Mouse (Mus musculus) hindbrain, embryonic 15.5 days (tissue): ENCODE measurements at regions not wholly inside any gene's neighbourhood (a gene's known extent, or its start where the extent isn't known, plus 50 kb on each side); places are given as distances from the start of the nearest gene placed in this dataset.

Experiments used
- ATAC-seq: fragments of 200-750 bp; cut with Nextera tagmentation; 2 replicates; pipeline ENCODE4 v1.8.0; 2017; ENCODE audit warnings: low read depth, moderate number of reproducible peaks, moderate TSS enrichment; ENCODE audit not compliant: low FRiP score
- H3K27ac ChIP-seq: fragments of 300-500 bp; sonication (generic); replicated peaks from 2 replicates; pipeline ENCODE4 v1.5.1; 2015; ENCODE audit warnings: mild to moderate bottlenecking, inconsistent platforms
- H3K27me3 ChIP-seq: fragments of 300-500 bp; sonication (generic); 2 replicates; pipeline ENCODE4 v1.6.1; 2015; ENCODE audit warnings: control low read depth, inconsistent platforms
- H3K36me3 ChIP-seq: fragments of 300-500 bp; sonication (generic); 2 replicates; pipeline ENCODE4 v1.6.1; 2015; ENCODE audit warnings: control low read depth, inconsistent platforms
- H3K4me1 ChIP-seq: fragments of 300-500 bp; sonication (generic); replicated peaks from 2 replicates; pipeline ENCODE4 v1.6.1; 2015; ENCODE audit warnings: control low read depth, inconsistent platforms
- H3K4me2 ChIP-seq: fragments of 300-500 bp; sonication (generic); 2 replicates; pipeline ENCODE4 v1.6.1; 2015; ENCODE audit warnings: moderate library complexity, mild to moderate bottlenecking, inconsistent platforms
- H3K4me3 ChIP-seq: fragments of 300-500 bp; sonication (generic); 2 replicates; pipeline ENCODE4 v1.5.1; 2015; ENCODE audit warnings: mild to moderate bottlenecking, inconsistent platforms
- H3K9ac ChIP-seq: fragments of 300-500 bp; sonication (generic); 2 replicates; pipeline ENCODE4 v1.6.1; 2015; ENCODE audit warnings: inconsistent platforms
- H3K9me3 ChIP-seq: fragments of 300-500 bp; sonication (generic); 2 replicates; pipeline ENCODE4 v1.6.1; 2016; ENCODE audit warnings: control low read depth, inconsistent platforms
- WGBS: fragments of 180-500 bp; shearing (Covaris S2); methylation state at CpG from one replicate; pipeline ENCODE4 v1.1.7; 2015; 5-methylcytosine and 5-hydroxymethylcytosine counted together

- WGBS, result 59% methylated on average over 1 of the region's 1 CpGs
- H3K27ac ChIP-seq, result no peak overlapping the region
- H3K27me3 ChIP-seq, result no peaks in the 10 kb centered on the region
- H3K36me3 ChIP-seq, result no peaks in the 10 kb centered on the region
- no peaks in the 10 kb centered on the region for H3K9me3 ChIP-seq
- H3K4me1 ChIP-seq, result no peaks in the 10 kb centered on the region
- H3K4me3 ChIP-seq, result no peak overlapping the region
- no peak overlapping the region for H3K4me2 ChIP-seq
- ATAC-seq, result no peak
- no peak overlapping the region for H3K9ac ChIP-seq
Observed at GRCm38 (mm10) chr3:17452984-17453383, 495.2 kb upstream of the Cypt12 start.

- Histone ChIP-seq H3K4me3 (no peak overlapping the region), H3K27me3 (no peaks in the 10 kb centered on the region), H3K4me2 (no peak overlapping the region), H3K9ac (no peak overlapping the region), H3K27ac (no peak overlapping the region), H3K9me3 (no peaks in the 10 kb centered on the region), H3K36me3 (no peaks in the 10 kb centered on the region), H3K4me1 (no peaks in the 10 kb centered on the region)
- 84% methylated on average over 5 of the region's 5 CpGs for WGBS
- ATAC-seq, result no peak
Observed at GRCm38 (mm10) chr3:17460545-17460944, 487.7 kb upstream of the Cypt12 start.

GRCm38 (mm10) chr3:17461365-17461764, 486.8 kb upstream of the Cypt12 start:
- WGBS, result 93% methylated on average over 4 of the region's 4 CpGs
- no peak overlapping the region for H3K27ac ChIP-seq
- H3K4me1 ChIP-seq, result no peaks in the 10 kb centered on the region
- no peak for ATAC-seq
- H3K9me3 ChIP-seq, result no peaks in the 10 kb centered on the region
- H3K9ac ChIP-seq, result no peak overlapping the region
- H3K4me3 ChIP-seq, result no peak overlapping the region
- H3K36me3 ChIP-seq, result no peaks in the 10 kb centered on the region
- H3K4me2 ChIP-seq, result no peak overlapping the region
- no peaks in the 10 kb centered on the region for H3K27me3 ChIP-seq

GRCm38 (mm10) chr3:17473812-17474211, 474.4 kb upstream of the Cypt12 start:
- no peak for ATAC-seq
- Histone ChIP-seq H3K27ac (no peak overlapping the region), H3K36me3 (no peaks in the 10 kb centered on the region), H3K27me3 (no peaks in the 10 kb centered on the region), H3K9ac (no peak overlapping the region), H3K4me3 (no peak overlapping the region), H3K4me2 (no peak overlapping the region), H3K4me1 (no peaks in the 10 kb centered on the region), H3K9me3 (no peaks in the 10 kb centered on the region)
- 86% methylated on average over 2 of the region's 2 CpGs for WGBS

GRCm38 (mm10) chr3:17489240-17490142, 458.7 kb upstream of the Cypt12 start:
- Histone ChIP-seq H3K9me3 (no peaks in the 10 kb centered on the region), H3K4me3 (no peak overlapping the region), H3K27ac (peak overlapping the region; percentile 55), H3K36me3 (no peaks in the 10 kb centered on the region), H3K27me3 (no peaks in the 10 kb centered on the region), H3K9ac (0 out of 2 replicates have a peak overlapping the region, but pooled peaks have one; percentile 22), H3K4me1 (peaks cover 5% of the 10 kb centered on the region), H3K4me2 (no peak overlapping the region)
- peak; percentile 83 for ATAC-seq
- 7% methylated on average over 4 of the region's 4 CpGs for WGBS

GRCm38 (mm10) chr3:17490632-17491031, 457.6 kb upstream of the Cypt12 start:
- H3K4me2 ChIP-seq, result no peak overlapping the region
- no peaks in the 10 kb centered on the region for H3K27me3 ChIP-seq
- no peak overlapping the region for H3K9ac ChIP-seq
- no peaks in the 10 kb centered on the region for H3K36me3 ChIP-seq
- H3K9me3 ChIP-seq, result no peaks in the 10 kb centered on the region
- ATAC-seq, result no peak
- peaks cover 5% of the 10 kb centered on the region for H3K4me1 ChIP-seq
- no peak overlapping the region for H3K27ac ChIP-seq
- no peak overlapping the region for H3K4me3 ChIP-seq

GRCm38 (mm10) chr3:17498291-17498690, 449.9 kb upstream of the Cypt12 start:
- no peaks in the 10 kb centered on the region for H3K27me3 ChIP-seq
- H3K4me3 ChIP-seq, result no peak overlapping the region
- WGBS, result 94% methylated on average over 3 of the region's 3 CpGs
- H3K9ac ChIP-seq, result no peak overlapping the region
- H3K4me2 ChIP-seq, result no peak overlapping the region
- no peak for ATAC-seq
- no peaks in the 10 kb centered on the region for H3K9me3 ChIP-seq
- H3K27ac ChIP-seq, result no peak overlapping the region
- no peaks in the 10 kb centered on the region for H3K36me3 ChIP-seq
- H3K4me1 ChIP-seq, result no peaks in the 10 kb centered on the region

GRCm38 (mm10) chr3:17501556-17501955, 446.7 kb upstream of the Cypt12 start:
- Histone ChIP-seq H3K9ac (no peak overlapping the region), H3K27ac (no peak overlapping the region), H3K4me2 (no peak overlapping the region), H3K36me3 (no peaks in the 10 kb centered on the region), H3K4me1 (no peaks in the 10 kb centered on the region), H3K9me3 (no peaks in the 10 kb centered on the region), H3K27me3 (no peaks in the 10 kb centered on the region), H3K4me3 (no peak overlapping the region)
- ATAC-seq, result no peak
- WGBS, result 60% methylated on average over 2 of the region's 2 CpGs

GRCm38 (mm10) chr3:17541346-17541745, 406.9 kb upstream of the Cypt12 start:
- no peaks in the 10 kb centered on the region for H3K9me3 ChIP-seq
- H3K4me1 ChIP-seq, result no peaks in the 10 kb centered on the region
- H3K36me3 ChIP-seq, result no peaks in the 10 kb centered on the region
- no peak overlapping the region for H3K4me3 ChIP-seq
- no peak for ATAC-seq
- H3K27me3 ChIP-seq, result no peaks in the 10 kb centered on the region
- H3K27ac ChIP-seq, result no peak overlapping the region
- no peak overlapping the region for H3K9ac ChIP-seq
- no peak overlapping the region for H3K4me2 ChIP-seq

GRCm38 (mm10) chr3:17547559-17548059, 400.6 kb upstream of the Cypt12 start:
- ATAC-seq, result no peak
- 31% methylated on average over 1 of the region's 1 CpGs for WGBS
- H3K4me1 ChIP-seq, result no peaks in the 10 kb centered on the region

GRCm38 (mm10) chr3:17582487-17582886, 365.7 kb upstream of the Cypt12 start:
- Histone ChIP-seq H3K36me3 (no peaks in the 10 kb centered on the region), H3K27ac (peak overlapping the region; percentile 84), H3K4me2 (peak overlapping the region; percentile 33), H3K4me3 (no peak overlapping the region), H3K4me1 (no peaks in the 10 kb centered on the region), H3K9ac (0 out of 2 replicates have a peak overlapping the region, but pooled peaks have one; percentile 29), H3K27me3 (no peaks in the 10 kb centered on the region), H3K9me3 (no peaks in the 10 kb centered on the region)
- WGBS, result 16% methylated on average over 9 of the region's 9 CpGs
- no peak for ATAC-seq

More at GRCm38 (mm10) chr3:17547559-17548059, 400.6 kb upstream of the Cypt12 start:
- Histone ChIP-seq H3K4me2 (no peak overlapping the region), H3K9me3 (no peaks in the 10 kb centered on the region), H3K27me3 (no peaks in the 10 kb centered on the region), H3K27ac (no peak overlapping the region), H3K9ac (no peak overlapping the region), H3K4me3 (no peak overlapping the region), H3K36me3 (no peaks in the 10 kb centered on the region)

GRCm38 (mm10) chr3:17589956-17590546, 358.2 kb upstream of the Cypt12 start:
- no peaks in the 10 kb centered on the region for H3K27me3 ChIP-seq
- no peak overlapping the region for H3K4me2 ChIP-seq
- no peaks in the 10 kb centered on the region for H3K36me3 ChIP-seq
- no peak for ATAC-seq
- H3K9me3 ChIP-seq, result no peaks in the 10 kb centered on the region
- no peaks in the 10 kb centered on the region for H3K4me1 ChIP-seq
- no peak overlapping the region for H3K9ac ChIP-seq
- H3K27ac ChIP-seq, result no peak overlapping the region
- 70% methylated on average over 2 of the region's 2 CpGs for WGBS
- no peak overlapping the region for H3K4me3 ChIP-seq
